Mouse (Mus musculus): ENCODE data around the gene Rfc4. TPM values are rescaled to one million over a fixed set of nuclear protein-coding genes. Genes with fewer than 3 reads are reported as not detected.

Rfc4 gene
- polyA plus RNA-seq, 1 experiment from 2014 or later = 86.0 TPM

DNA sequence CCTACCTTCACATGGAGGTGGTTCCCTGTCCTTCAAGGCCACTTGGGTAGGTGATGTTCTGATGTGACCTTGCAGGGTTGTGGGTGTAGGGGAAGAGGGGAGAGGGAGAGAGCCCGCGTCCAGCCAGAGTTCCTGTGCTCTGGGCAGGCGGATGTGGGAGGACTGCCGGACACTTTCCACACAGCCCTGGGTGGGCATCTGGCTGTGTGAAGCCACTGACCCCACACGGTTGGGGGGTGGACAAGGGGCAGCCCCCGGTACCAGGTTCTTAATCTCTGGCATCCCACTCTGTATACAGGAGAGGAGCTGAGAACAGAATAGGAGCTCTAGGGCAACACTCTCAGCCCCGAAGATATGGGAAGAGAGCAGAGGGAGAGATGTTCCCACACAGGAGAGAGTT, 30.8 kb upstream of the Rfc4 start:
- Histone ChIP-seq H3K27me3 (no peaks in the 10 kb centered on the region), H3K27ac (replicated peaks) (no peak overlapping the region), H3K4me1 (no peaks in the 10 kb centered on the region), H3K9me3 (replicated peaks) (no peaks in the 10 kb centered on the region), H3K36me3 (no peaks in the 10 kb centered on the region), H3K9ac (no peak overlapping the region), H3K4me3 (replicated peaks) (no peak overlapping the region), H3K4me2 (replicated peaks) (no peak overlapping the region)
- ATAC-seq (ENCODE audit: insufficient number of reproducible peaks, low FRiP score, low TSS enrichment, low read depth) = no peak
- 83% methylated on average over 7 of the region's 7 CpGs for WGBS

DNA sequence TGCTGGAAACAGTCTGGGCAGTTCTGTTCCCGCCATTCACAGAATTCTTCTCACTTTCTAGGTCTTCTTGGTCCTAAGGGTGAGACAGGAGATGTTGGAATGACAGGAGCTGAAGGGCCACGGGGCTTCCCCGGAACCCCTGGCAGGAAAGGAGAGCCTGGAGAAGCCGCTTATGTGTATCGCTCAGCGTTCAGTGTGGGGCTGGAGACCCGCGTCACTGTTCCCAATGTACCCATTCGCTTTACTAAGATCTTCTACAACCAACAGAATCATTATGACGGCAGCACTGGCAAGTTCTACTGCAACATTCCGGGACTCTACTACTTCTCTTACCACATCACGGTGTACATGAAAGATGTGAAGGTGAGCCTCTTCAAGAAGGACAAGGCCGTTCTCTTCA, 29.5 kb upstream of the Rfc4 start:
- Histone ChIP-seq H3K9ac (no peak overlapping the region), H3K27ac (replicated peaks) (no peak overlapping the region), H3K4me3 (replicated peaks) (no peak overlapping the region), H3K4me1 (no peaks in the 10 kb centered on the region), H3K27me3 (no peaks in the 10 kb centered on the region), H3K36me3 (no peaks in the 10 kb centered on the region), H3K9me3 (replicated peaks) (no peaks in the 10 kb centered on the region), H3K4me2 (replicated peaks) (no peak overlapping the region)
- ATAC-seq (ENCODE audit: insufficient number of reproducible peaks, low FRiP score, low TSS enrichment, low read depth) = no peak
- WGBS = 95% methylated on average over 13 of the region's 13 CpGs

DNA sequence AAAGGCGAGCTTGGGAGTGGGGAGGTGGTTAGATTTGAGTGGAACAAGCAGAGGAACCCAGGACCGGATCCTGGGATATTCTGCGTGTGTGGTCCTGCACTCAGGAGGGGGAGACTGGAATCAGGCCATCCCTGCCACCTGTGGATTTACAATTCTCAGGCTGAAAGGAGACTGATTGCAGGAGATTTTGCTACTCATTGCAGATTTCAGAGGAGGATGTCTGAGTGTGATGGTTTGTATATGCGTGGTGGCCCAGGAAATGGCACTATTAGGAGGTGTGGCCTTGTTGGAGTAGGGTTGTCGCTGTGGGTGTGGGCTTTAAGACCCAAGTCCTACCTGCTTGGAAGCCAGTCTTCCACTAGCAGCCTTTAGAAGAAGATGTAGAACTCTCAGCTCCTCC, 26.7 kb upstream of the Rfc4 start:
- Histone ChIP-seq H3K27ac (replicated peaks) (no peak overlapping the region), H3K27me3 (no peaks in the 10 kb centered on the region), H3K36me3 (no peaks in the 10 kb centered on the region), H3K4me2 (replicated peaks) (no peak overlapping the region), H3K4me1 (no peaks in the 10 kb centered on the region), H3K9me3 (replicated peaks) (no peaks in the 10 kb centered on the region), H3K4me3 (replicated peaks) (no peak overlapping the region), H3K9ac (no peak overlapping the region)
- ATAC-seq (ENCODE audit: insufficient number of reproducible peaks, low FRiP score, low TSS enrichment, low read depth) = no peak
- WGBS = 74% methylated on average over 5 of the region's 5 CpGs

DNA sequence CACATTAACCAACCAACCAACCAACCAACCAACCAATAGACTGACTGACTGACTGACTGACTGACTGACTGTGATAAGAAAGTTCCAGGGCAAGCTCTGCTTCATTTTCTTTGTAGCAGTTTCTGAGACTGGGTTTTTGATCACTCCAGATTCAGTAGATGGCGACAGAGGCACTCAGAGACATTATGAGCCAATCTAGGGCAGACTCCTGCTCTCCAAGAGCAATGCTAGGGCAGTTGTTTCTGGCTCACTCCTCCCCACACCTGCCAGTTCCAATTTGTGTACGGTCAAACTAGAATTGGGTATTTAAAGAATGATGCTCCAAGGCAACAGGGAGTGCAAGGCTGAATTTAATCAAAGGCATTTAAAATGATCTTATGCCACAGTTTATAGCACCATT, 23.9 kb upstream of the Rfc4 start:
- WGBS = 10% methylated on average over 2 of the region's 2 CpGs
- Histone ChIP-seq H3K4me1 (no peaks in the 10 kb centered on the region), H3K4me2 (replicated peaks) (no peak overlapping the region), H3K27me3 (no peaks in the 10 kb centered on the region), H3K9ac (no peak overlapping the region), H3K27ac (replicated peaks) (no peak overlapping the region), H3K9me3 (replicated peaks) (no peaks in the 10 kb centered on the region), H3K36me3 (no peaks in the 10 kb centered on the region), H3K4me3 (replicated peaks) (no peak overlapping the region)
- ATAC-seq (ENCODE audit: insufficient number of reproducible peaks, low FRiP score, low TSS enrichment, low read depth) = no peak

DNA sequence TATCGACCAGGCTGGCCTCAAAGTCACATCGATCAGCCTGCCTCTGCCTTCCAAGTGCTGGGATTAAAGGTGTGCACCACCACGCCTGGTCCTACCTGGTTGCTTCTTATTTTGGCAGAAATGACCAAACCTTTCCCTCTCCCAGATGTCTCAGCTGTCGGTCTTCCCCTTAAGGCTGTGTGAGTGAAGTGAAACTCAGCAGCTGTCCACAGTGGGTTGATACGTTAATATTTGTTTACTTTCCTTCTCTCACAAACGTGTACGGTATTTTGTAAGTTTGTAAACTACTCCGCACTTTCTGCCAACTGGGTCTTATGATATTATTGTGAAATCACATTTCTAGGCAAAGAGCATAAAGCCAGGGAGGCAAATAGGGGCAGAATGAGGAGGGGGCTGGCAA, 21.9 kb upstream of the Rfc4 start:
- Histone ChIP-seq H3K9me3 (replicated peaks) (no peaks in the 10 kb centered on the region), H3K27ac (replicated peaks) (no peak overlapping the region)

DNA sequence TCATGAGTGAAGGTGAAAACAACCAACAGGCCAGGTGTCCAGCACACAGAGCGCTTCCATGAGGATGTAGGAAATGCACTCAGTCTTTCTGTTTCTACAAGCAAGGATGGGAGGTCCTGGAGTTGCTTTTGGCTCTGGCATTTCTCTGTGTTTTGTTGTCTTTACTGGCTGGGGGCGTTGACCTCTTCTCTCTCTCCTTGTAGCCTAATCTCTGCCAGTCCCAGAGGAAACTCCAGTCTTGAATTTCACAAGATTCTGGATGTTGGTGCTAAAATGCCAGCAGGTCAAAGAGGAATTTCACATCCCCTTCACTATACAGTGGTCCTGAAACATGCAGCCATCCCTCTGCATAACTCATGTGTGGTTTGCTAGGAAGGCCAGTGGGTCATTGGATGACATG, 21.4 kb upstream of the Rfc4 start:
- WGBS = 54% methylated on average over 2 of the region's 2 CpGs
- H3K9me3 ChIP-seq (replicated peaks) = no peaks in the 10 kb centered on the region
- no peak overlapping the region for H3K27ac ChIP-seq (replicated peaks)
- H3K4me1 ChIP-seq = no peaks in the 10 kb centered on the region
- no peak overlapping the region for H3K9ac ChIP-seq
- ATAC-seq (ENCODE audit: insufficient number of reproducible peaks, low FRiP score, low TSS enrichment, low read depth) = no peak
- H3K4me2 ChIP-seq (replicated peaks) = no peak overlapping the region
- H3K4me3 ChIP-seq (replicated peaks) = no peak overlapping the region
- no peaks in the 10 kb centered on the region for H3K36me3 ChIP-seq
- no peaks in the 10 kb centered on the region for H3K27me3 ChIP-seq

More for the DNA sequence above, 21.9 kb upstream of the Rfc4 start:
- H3K27me3 ChIP-seq = no peaks in the 10 kb centered on the region
- WGBS = 73% methylated on average over 8 of the region's 8 CpGs
- ATAC-seq (ENCODE audit: insufficient number of reproducible peaks, low FRiP score, low TSS enrichment, low read depth) = no peak
- H3K4me3 ChIP-seq (replicated peaks) = no peak overlapping the region
- no peaks in the 10 kb centered on the region for H3K36me3 ChIP-seq
- no peak overlapping the region for H3K9ac ChIP-seq
- H3K4me2 ChIP-seq (replicated peaks) = no peak overlapping the region
- H3K4me1 ChIP-seq = no peaks in the 10 kb centered on the region

DNA sequence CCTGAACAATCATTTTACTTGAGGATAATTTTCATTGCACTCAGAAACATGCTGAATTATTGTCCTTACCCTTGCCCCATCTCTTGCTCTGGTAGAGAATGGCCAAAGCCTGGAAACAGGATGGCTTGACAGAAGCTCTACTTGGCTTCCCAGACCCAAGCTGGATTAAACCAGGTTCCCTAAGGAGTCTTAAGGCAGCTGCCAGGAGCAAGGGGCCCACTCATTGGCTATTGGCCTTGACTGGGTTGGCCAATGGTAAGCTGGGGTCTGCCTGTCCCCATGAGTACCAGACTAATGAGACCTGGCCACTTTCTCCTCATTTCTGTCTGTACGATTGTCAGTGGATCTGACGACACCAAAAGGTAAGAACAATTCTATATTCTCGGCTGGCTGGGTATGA, 18.7 kb upstream of the Rfc4 start, which contains the start of gene Adipoq:
Gene Adipoq, plus strand, starts transcription at position 257 of the 400 bp plus-strand sequence.
- H3K36me3 ChIP-seq = no peaks in the 10 kb centered on the region
- no peak for ATAC-seq (ENCODE audit: insufficient number of reproducible peaks, low FRiP score, low TSS enrichment, low read depth)

DNA sequence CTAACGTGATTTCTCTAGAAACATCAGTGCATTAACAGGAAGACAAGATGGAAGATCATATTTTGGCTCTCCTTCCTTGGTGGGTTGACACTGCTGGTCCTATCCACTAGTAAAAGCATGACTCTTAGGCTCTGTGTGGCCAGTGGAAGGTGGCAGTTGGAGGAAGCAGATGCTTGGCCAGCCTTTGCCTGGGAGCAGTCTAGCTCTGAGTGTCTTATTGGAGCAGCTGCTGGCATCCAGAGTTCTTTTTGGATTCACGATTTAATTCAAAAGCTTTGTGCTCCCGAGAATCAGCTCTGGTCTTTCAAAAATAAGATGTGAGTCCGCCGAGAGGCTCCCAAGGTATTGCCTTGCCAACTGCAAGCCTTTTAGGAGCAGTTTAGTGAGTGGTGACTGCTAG, 17.7 kb upstream of the Rfc4 start:
- Histone ChIP-seq H3K9me3 (replicated peaks) (no peaks in the 10 kb centered on the region), H3K9ac (no peak overlapping the region), H3K4me2 (replicated peaks) (no peak overlapping the region), H3K27me3 (no peaks in the 10 kb centered on the region), H3K4me3 (replicated peaks) (no peak overlapping the region), H3K4me1 (no peaks in the 10 kb centered on the region), H3K36me3 (no peaks in the 10 kb centered on the region), H3K27ac (replicated peaks) (no peak overlapping the region)
- 74% methylated on average over 5 of the region's 5 CpGs for WGBS
- ATAC-seq (ENCODE audit: insufficient number of reproducible peaks, low FRiP score, low TSS enrichment, low read depth) = no peak

More for the DNA sequence above, 18.7 kb upstream of the Rfc4 start, which contains the start of gene Adipoq:
- no peak within 1 kb of the TSS for H3K4me2 ChIP-seq (replicated peaks)
- no peak within 1 kb of the TSS for H3K9ac ChIP-seq
- H3K27ac ChIP-seq (replicated peaks) = no peak within 1 kb of the TSS
- WGBS = 89% methylated on average over 3 of the region's 3 CpGs
- H3K9me3 ChIP-seq (replicated peaks) = no peaks in the 10 kb centered on the region
- H3K27me3 ChIP-seq = no peaks in the 10 kb centered on the region
- H3K4me1 ChIP-seq = no peaks in the 10 kb centered on the region
- H3K4me3 ChIP-seq (replicated peaks) = no peak within 1 kb of the TSS

DNA sequence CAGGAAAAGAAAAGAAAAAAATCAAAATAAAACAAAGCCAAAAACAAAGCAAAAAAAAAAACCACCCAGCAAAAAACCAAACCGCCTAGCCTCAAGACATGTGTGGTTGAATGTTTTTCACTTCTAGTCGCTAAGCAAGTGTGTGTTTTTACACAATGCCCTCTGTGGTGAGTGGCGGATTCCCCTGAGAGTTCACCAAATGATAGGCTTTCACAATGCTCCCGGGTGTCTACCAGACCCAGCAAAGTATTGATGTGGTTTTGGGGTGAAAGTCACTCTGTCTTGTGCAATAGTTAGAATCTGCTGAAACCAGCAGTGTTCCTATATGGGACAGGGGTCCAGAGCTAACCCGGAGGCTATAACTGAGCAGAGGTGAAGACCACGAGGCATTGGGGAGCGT, 16.8 kb upstream of the Rfc4 start:
- Histone ChIP-seq H3K4me3 (replicated peaks) (no peak overlapping the region), H3K9ac (no peak overlapping the region), H3K27me3 (no peaks in the 10 kb centered on the region), H3K36me3 (no peaks in the 10 kb centered on the region), H3K4me2 (replicated peaks) (no peak overlapping the region), H3K27ac (replicated peaks) (no peak overlapping the region), H3K9me3 (replicated peaks) (no peaks in the 10 kb centered on the region), H3K4me1 (no peaks in the 10 kb centered on the region)
- 75% methylated on average over 7 of the region's 7 CpGs for WGBS
- 0 out of 2 replicates have a peak, but pooled peaks have one; percentile 47 for ATAC-seq (ENCODE audit: insufficient number of reproducible peaks, low FRiP score, low TSS enrichment, low read depth)

DNA sequence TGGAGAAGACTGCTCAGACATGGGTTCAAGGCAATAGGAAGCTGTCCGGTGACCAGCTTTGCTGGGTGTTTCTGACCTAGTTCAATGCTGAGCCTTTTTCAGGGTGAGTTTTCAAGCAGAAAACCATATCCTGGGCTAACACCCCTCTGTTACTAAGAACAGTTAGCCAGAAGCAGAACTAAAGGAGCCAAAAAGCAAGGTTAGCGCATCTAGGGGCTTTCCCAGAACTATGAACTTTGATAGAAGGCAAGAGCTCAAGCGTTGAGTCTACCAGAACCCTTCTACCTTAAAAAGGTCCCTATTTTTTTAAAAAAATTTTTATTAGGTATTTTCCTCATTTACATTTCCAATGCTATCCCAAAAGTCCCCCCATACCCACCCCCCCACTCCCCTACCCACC, 13.4 kb upstream of the Rfc4 start:
- 91% methylated on average over 3 of the region's 3 CpGs for WGBS
- Histone ChIP-seq H3K4me3 (replicated peaks) (no peak overlapping the region), H3K27ac (replicated peaks) (no peak overlapping the region), H3K4me2 (replicated peaks) (no peak overlapping the region), H3K9ac (no peak overlapping the region), H3K36me3 (no peaks in the 10 kb centered on the region), H3K27me3 (no peaks in the 10 kb centered on the region), H3K4me1 (no peaks in the 10 kb centered on the region), H3K9me3 (replicated peaks) (no peaks in the 10 kb centered on the region)
- ATAC-seq (ENCODE audit: insufficient number of reproducible peaks, low FRiP score, low TSS enrichment, low read depth) = no peak

DNA sequence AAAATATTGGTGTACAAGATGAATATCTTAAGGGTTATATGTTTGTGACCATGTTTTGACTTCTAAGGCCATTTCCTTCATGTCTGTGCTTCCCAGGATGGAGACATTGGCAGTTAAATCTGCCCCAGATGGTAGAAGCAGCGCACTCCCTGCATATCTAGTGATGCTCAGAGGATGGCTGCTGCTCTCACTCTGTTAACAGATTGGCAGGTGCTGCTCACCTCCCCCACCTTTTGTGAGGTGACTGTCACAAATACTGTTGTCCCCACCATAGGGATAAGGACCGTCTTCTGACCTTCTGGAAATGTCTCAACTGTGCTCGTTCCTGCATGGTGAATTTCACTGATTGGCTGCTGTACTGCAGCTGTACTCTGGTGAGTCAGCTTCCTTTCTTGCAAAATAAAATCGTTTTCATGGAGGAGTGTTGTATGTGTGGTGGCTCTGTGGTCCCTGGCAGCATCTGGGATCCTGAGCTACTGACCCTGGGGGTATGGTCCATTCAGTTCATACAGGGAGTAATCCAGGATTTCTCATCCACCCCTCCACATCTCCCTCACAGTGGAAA, 9.0 kb upstream of the Rfc4 start:
- Histone ChIP-seq H3K4me2 (replicated peaks) (no peak overlapping the region), H3K9me3 (replicated peaks) (no peaks in the 10 kb centered on the region), H3K4me3 (replicated peaks) (no peak overlapping the region), H3K9ac (no peak overlapping the region), H3K4me1 (no peaks in the 10 kb centered on the region), H3K36me3 (no peaks in the 10 kb centered on the region), H3K27ac (replicated peaks) (no peak overlapping the region), H3K27me3 (no peaks in the 10 kb centered on the region)
- ATAC-seq (ENCODE audit: insufficient number of reproducible peaks, low FRiP score, low TSS enrichment, low read depth) = no peak
- WGBS = 56% methylated on average over 4 of the region's 4 CpGs

DNA sequence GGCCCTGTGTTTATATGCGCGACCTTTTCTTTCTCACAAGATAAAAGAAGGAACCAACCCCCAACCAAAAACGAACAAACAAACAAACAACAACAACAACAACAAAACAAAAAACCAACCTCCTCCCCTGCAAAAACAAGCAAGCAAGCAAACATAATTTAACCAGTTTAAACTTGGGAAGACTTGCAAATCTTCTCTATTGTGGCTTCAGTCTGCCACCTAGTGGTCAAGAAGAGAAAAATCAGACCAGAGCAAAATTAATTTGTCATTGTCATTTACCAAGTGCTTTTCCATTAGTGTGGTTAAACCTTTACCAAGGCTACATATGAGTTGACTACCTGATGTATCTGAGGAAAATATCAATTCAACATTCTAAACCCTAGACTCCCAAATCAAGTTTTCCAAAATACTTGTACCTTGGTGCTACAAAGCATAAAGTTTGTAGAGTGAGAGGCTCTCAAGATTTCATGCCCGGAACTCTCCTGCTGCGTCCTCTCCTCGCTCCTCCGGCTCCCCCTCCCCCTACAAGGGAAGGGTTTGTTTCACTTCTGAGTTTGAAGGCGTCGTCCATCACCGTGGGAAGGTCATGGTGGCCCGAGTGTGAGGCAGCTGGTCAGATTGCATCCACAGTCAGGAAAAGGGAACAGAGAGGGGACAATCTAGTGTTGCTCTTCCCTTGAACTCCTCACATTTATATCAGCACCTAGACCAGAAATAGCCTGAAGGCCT, 8.0 kb upstream of the Rfc4 start:
- Histone ChIP-seq H3K27ac (replicated peaks) (no peak overlapping the region), H3K9me3 (replicated peaks) (no peaks in the 10 kb centered on the region), H3K36me3 (no peaks in the 10 kb centered on the region), H3K4me1 (no peaks in the 10 kb centered on the region), H3K27me3 (no peaks in the 10 kb centered on the region), H3K4me2 (replicated peaks) (no peak overlapping the region), H3K9ac (no peak overlapping the region), H3K4me3 (replicated peaks) (no peak overlapping the region)
- no peak for ATAC-seq (ENCODE audit: insufficient number of reproducible peaks, low FRiP score, low TSS enrichment, low read depth)
- WGBS = 18% methylated on average over 11 of the region's 11 CpGs

Data from embryonic facial prominence, embryonic 15.5 days (tissue).